11 mouse cellular contexts compared by ENCODE assay signal in the genomic region with DNA sequence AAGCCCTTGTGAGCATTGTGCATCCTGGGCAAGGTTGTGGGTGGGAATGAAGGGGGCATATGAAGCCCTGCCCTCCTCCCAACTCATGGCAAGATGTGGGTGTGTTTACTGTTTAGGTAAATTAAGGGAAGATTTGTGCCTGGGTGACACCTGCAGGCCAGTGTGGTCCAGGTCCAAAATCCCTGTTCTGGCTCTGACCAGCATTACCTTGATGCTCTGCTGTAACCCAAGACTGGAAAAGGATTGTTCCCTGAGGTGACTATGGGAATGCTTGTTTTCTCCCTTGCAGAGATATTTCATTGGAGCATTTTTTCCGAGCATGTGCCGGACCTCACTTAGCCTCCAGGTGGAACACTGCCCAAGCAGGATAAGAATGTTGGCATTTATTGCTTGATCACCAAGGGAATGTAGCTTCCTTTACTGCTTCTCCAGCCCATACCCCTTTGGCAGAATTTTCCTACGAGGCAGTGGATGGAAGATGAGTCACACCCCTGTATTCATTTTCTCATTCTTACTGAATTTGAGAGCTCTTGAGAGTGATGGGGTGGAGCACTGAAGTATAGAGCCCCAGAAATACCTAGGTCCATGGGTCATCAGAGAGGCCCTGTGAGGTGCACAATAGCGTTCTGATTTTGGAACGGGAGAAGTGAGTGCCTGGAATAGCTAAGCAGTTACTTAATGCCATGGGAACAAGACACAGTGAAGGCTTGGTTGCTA.
A peak's percentile ranks its signal among the peaks of the same experiment; 100 is the strongest.
DNase-seq lines count a peak whose midpoint lies in the region; ATAC-seq and TF ChIP-seq lines count a peak whose summit lies in the region.
"Had no signal": no experiment of that assay in that cellular context is flagged by ENCODE, and none has a peak within 500 bp of the region (broad histone marks: within the 10 kb centered on the region; RNA-seq: fewer than 3 reads in every experiment).

No protein-coding gene starts in this region.

- no peak for TF ChIP-seq POLR2A in liver, adult 2 months (IDR thresholded peaks at IDR 0.05; ENCODE audit: extremely low read depth, insufficient read depth, low read length)

- H3K9ac ChIP-seq in liver, adult 2 months (ENCODE audit: low read depth, low read length): no peak overlapping the region
- H3K9ac ChIP-seq in liver, embryonic 12.5 days: no peak overlapping the region
- no peak overlapping the region for H3K9ac ChIP-seq in limb, embryonic 15.5 days
- H3K9ac ChIP-seq: forebrain, embryonic 12.5 days had no signal

- no peaks in the 10 kb centered on the region for H3K27me3 ChIP-seq in liver, adult 2 months (ENCODE audit: control insufficient read depth, insufficient read depth, low read length)
- no peaks in the 10 kb centered on the region for H3K27me3 ChIP-seq in liver, embryonic 12.5 days (replicated peaks)
- H3K27me3 ChIP-seq in limb, embryonic 15.5 days: no peaks in the 10 kb centered on the region
- H3K27me3 ChIP-seq: forebrain, embryonic 12.5 days had no signal

- no peaks in the 10 kb centered on the region for H3K36me3 ChIP-seq in liver, adult 2 months (ENCODE audit: control insufficient read depth, insufficient read depth, low read length)
- no peaks in the 10 kb centered on the region for H3K36me3 ChIP-seq in liver, embryonic 12.5 days
- H3K36me3 ChIP-seq in limb, embryonic 15.5 days: no peaks in the 10 kb centered on the region
- H3K36me3 ChIP-seq: forebrain, embryonic 12.5 days had no signal

- no peak for DNase-seq in frontal cortex, postnatal 25 days (ENCODE audit: low spot score in 2 of 2)
- no peak for DNase-seq in liver, adult 2 months (ENCODE audit: extremely low read depth, low read depth, low spot score)
- DNase-seq in cerebellum, adult 11-12 months: peak; percentile 45
- no peak for DNase-seq in adrenal gland, adult 18-20 months (ENCODE audit: low spot score in 2 of 2)
- DNase-seq in left cerebral cortex, adult 18-20 months (ENCODE audit: low spot score in 2 of 2): no peak
- DNase-seq: gastrocnemius, postnatal 10 days; kidney, postnatal 4 days had no signal

- H3K4me2 ChIP-seq in liver, embryonic 12.5 days: no peak overlapping the region
- H3K4me2 ChIP-seq in limb, embryonic 15.5 days: no peak overlapping the region
- H3K4me2 ChIP-seq: forebrain, embryonic 12.5 days had no signal

- no peaks in the 10 kb centered on the region for H3K9me3 ChIP-seq in liver, embryonic 12.5 days (replicated peaks)
- no peaks in the 10 kb centered on the region for H3K9me3 ChIP-seq in limb, embryonic 15.5 days
- H3K9me3 ChIP-seq: forebrain, embryonic 12.5 days had no signal

- H3K4me3 ChIP-seq in liver, adult 2 months (ENCODE audit: insufficient read depth, low read depth, low read length): no peak overlapping the region
- no peak overlapping the region for H3K4me3 ChIP-seq in liver, embryonic 12.5 days
- H3K4me3 ChIP-seq in limb, embryonic 15.5 days: no peak overlapping the region
- H3K4me3 ChIP-seq: forebrain, embryonic 12.5 days had no signal

- peak; percentile 41; the same call in 1 of the 2 replicates for TF ChIP-seq CTCF in liver, adult 2 months (IDR thresholded peaks at IDR 0.05; ENCODE audit: low read depth, low read length)

- no peaks in the 10 kb centered on the region for H3K4me1 ChIP-seq in liver, adult 2 months (ENCODE audit: control insufficient read depth, insufficient read depth, low read length)
- H3K4me1 ChIP-seq in liver, embryonic 12.5 days: no peaks in the 10 kb centered on the region
- H3K4me1 ChIP-seq in limb, embryonic 15.5 days: peaks cover 3% of the 10 kb centered on the region; the same call in 1 of the 2 replicates
- H3K4me1 ChIP-seq: forebrain, embryonic 12.5 days had no signal

- no peaks in the 10 kb centered on the region; the same call in 1 of the 2 replicates for H3K79me2 ChIP-seq in liver, adult 2 months (ENCODE audit: control insufficient read depth, insufficient read depth, low read length)

- peak; percentile 20; the same call in 1 of the 2 replicates for ATAC-seq in frontal cortex, adult (ENCODE audit: low TSS enrichment)
- no peak for ATAC-seq in liver, embryonic 12.5 days
- ATAC-seq in limb, embryonic 15.5 days (ENCODE audit: insufficient number of reproducible peaks, low FRiP score, low TSS enrichment, low read depth): 0 out of 2 replicates have a peak, but pooled peaks have one; percentile 24

- H3K27ac ChIP-seq in liver, adult 2 months (replicated peaks; ENCODE audit: insufficient read depth, low read depth, low read length): no peak overlapping the region
- H3K27ac ChIP-seq in liver, embryonic 12.5 days: no peak overlapping the region
- H3K27ac ChIP-seq in limb, embryonic 15.5 days: no peak overlapping the region
- H3K27ac ChIP-seq: forebrain, embryonic 12.5 days had no signal

- 78% methylated on average over 5 of the region's 5 CpGs for WGBS in liver, adult 2 months
- WGBS in liver, embryonic 12.5 days (ENCODE audit: insufficient replicate concordance): 60% methylated on average over 5 of the region's 5 CpGs
- WGBS in limb, embryonic 15.5 days: 52% methylated on average over 5 of the region's 5 CpGs
